Mouse (Mus musculus) testis, postnatal 10 days (tissue): ENCODE measurements at regions not wholly inside any gene's neighbourhood (a gene's known extent, or its start where the extent isn't known, plus 50 kb on each side); places are given as distances from the start of the nearest gene placed in this dataset.
A peak's percentile ranks its signal among the peaks of the same experiment; 100 is the strongest.

Experiments used
- DNase-seq: peaks from one replicate; pipeline ENCODE4 v3.0.0; 2021; ENCODE audit warnings: low spot score

- no peak for DNase-seq
Observed at GRCm38 (mm10) chr17:49149896-49150295, 217.7 kb downstream of the Lrfn2 start.

- no peak for DNase-seq
Observed at GRCm38 (mm10) chr17:49150971-49151422, 218.8 kb downstream of the Lrfn2 start.

- no peak for DNase-seq
Observed at GRCm38 (mm10) chr17:49153994-49154393, 221.8 kb downstream of the Lrfn2 start.

DNA sequence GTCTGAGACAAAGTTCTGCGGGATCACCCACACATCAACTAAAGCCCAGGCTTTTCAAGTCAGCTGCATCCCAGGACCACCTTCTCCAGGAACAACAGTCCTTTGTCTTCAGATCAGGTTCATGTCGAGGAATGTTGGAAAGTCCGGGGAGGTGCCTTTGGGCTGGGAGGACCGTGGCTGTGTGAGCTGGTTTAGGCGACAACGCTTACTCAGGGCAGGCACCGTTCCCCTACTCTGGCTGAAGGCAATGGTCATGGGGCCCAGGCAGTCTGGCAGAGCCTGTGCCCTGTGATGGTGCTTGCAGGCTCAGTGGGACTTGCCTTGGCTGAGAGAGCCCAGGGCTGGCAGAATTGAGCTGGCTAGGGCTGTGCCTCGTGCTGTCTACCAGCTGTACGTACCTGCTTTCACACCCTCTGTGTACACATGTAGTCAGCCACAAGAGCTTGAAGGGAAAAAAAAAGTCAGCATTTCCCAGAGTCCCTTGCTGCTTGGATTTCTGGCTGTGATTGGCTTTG, 222.9 kb downstream of the Lrfn2 start:
- no peak for DNase-seq

DNA sequence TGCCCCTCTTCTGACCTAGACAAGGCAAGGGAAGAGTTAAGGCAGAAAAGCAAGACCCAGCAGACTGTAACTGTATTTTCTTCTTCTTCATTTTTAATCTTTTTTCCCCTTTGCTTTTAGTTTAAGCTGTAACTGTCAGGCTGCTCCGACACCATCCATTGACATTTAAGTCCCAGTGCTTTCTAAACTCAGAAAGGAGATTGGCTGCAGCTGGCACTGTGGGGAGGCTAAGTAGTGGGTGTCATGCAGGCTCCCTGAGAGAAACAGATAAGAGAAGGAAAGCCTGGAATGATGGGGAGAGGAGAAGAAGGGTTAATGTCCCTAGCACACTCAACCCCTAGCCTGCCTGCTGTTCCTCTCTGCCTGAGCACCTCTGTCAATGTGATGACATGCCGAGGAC, 225.4 kb downstream of the Lrfn2 start:
- no peak for DNase-seq

- peak; percentile 68 for DNase-seq
Observed at GRCm38 (mm10) chr17:49171252-49172047, 239.3 kb downstream of the Lrfn2 start.

DNA sequence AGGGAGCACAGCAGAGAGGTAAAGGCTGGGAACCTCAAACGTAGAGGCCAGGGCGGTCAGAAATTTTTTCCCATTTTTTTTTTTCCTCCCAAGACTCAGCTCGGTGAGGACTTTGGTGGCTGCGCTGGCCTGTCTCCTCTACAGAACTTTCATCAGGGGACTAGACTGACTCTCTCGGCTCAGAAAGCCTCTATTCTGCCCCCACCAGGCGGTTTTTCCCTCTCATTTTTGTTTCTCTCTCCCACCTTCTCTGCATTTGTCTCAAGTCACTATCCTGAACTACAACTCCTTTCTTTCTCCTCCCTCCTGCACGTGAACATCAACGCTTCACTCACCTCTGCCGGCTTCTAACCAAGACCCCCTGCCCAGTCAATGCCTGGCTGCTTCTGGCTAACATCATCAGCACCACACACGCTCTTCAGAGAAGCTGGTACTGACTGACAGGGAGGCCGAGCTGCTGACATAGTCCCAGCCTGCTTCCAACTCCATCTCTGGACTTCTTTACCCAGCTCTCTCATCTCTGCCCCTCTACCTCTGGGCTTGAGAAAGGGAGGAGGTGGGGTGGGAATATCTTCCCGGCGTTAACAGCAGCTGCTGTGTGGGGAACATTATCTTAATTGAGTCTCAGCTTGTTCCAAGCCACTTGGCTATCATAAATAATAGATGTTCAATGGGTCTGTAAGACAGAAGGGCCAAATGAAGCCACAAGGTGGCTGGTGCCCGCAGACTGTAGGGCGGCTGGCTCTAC, 240.0 kb downstream of the Lrfn2 start:
- DNase-seq, result no peak

DNA sequence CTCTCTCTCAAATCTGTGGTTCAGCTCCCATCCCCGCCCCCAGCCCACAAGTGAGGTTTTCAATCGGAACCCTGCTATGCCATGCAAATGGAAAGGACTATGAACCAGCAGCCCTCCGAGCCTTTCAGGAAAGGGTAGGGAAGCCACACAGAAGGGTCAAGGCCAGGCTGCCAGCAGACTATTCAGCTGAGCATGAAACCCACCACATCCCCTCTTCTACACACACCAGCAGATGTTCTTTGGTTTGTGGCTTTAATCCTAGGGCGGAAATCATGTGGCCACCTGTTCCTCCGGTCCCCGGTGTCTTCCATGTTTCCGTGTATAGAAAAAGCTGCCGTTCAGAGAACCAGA, 240.6 kb downstream of the Lrfn2 start:
- no peak for DNase-seq

DNA sequence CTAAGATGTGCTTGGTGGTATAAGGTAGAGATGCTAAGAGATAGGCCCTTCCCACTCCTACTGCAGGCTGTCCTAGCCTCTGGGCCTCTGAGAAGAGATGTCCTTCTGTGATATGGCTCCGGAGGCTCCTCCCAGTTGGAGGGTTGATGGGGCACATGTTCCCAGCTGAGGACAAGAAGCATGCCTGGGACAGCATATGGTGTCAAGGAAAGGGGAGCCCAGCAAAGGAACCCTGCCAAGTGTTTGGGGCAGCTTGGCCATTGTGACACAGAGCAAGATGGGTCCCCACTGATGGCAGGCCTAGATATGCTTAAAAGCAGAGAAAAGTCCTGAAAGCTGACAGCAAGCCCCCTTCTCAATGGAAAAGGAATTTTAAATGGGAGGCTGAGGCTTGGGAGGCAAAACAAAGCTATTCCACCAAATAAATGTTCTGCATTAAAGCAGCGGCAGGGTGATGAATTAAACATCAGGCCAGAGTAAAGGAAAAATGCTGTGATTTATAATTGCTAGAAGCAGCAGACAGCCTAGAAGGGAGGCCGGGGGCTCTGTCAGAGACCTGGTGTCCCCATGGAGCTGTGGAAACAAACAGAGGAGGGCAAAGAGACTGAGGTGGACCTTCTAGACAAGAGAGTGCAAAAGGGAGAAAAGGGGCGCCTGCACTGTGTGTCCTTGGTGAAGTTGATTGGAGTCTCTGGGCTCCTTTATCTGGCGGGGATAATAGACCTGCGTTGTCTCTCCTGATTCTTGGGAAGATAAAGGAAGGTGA, 246.0 kb downstream of the Lrfn2 start:
- DNase-seq, result no peak

DNA sequence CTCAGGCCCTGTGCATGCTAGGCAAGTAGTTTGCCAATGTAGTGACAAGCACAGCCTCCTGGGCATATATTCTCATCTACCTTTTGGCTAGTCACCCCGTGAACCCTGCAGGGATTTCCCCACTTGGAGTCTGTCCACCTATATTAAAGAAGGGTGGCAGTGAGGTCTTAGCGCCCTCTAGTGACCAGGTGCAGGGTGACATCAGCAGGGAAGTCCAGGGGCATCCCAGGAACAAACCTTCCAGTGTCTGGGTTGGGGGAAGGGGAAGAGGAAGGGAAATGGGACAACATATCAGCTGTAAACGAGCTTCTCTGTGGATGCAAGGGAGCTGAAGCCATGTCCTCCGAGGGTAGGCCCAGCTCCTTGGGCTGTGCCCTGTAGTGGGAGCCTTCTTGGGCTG, 245.7 kb upstream of the Mocs1 start:
- peak; percentile 51 for DNase-seq

DNA sequence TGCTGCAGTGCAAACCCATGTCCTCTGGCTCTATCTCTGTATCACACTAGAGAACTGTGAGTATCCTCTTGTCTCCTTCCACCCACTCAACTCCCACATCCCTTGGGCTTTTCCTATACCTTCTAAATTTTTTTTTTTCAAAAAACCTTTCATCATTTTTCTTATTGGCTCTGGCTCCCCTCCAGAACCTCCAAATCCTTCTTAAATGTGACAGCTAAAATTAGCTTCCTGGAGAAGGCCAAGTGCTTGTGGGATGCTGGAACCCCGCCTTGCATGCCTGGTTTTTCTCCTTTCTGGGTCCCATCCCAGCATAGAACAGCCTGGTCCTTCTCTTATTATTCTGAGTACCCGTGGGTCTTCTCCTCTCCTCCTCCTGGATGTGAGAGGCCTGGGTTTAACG, 244.2 kb upstream of the Mocs1 start:
- no peak for DNase-seq

DNA sequence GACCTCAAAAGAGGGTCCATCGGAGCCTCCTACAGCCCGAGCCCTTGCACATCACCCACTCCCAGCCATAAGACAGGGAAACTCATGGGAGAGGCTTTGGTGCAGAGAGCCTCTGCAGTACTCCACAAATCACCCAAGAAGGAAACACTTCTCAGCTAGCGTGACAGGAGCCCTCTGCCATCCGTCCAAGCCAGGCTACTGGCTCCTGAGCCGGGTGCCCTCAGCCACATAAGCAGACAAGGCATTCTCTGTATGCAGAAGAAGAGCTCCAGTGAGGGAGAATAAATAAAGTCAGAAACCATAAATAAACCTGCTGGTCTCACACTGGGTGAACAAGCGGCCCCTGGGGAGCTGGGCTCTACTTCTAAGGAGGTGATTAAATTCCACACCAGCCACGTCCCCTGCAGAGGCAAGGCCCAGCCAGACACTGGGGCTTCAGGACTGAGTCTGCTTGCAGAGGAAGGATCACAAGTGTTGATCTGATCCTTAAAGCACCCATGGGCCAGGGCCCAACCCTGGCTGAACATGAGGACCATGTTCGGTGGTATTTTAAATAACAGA, 243.0 kb upstream of the Mocs1 start:
- DNase-seq, result no peak

DNA sequence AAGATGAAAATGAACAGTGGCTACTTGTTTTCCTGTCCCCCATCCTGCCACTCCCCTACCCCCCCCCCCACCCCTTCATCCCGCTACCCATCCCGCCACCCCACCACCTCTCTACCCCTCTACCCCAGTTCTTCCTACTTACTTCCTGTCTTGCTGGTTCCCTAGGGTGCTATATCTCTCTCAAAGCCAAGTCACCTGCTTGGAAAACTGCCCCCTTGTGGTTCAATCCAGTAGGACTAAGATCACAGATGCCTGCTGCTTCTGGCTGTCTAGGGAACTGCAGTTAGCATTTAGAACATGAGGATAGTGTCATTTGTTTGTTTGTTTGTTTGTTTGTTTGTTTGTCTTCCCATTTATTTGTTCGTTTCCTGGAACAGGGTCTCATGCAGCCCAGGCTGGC, 238.4 kb upstream of the Mocs1 start:
- peak; percentile 64 for DNase-seq

DNA sequence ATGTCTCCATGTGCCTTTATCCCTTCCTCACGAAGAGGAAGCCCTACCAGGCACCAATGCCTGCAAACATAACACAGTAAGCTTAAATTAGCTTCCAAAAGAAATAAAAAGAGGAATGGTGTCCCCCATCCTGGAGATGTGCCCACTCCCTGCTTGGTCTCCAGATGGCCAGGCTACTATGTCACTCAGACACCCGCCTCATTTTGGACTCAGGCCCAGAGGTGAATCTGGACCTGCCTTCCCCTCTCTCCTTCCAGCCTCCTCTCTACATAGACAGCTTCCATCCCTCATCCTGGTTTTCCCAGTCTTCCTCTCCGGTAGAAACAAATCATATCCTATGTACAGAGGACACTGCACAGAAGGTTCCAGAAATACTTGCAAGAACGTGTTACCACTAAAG, 237.8 kb upstream of the Mocs1 start:
- no peak for DNase-seq

DNA sequence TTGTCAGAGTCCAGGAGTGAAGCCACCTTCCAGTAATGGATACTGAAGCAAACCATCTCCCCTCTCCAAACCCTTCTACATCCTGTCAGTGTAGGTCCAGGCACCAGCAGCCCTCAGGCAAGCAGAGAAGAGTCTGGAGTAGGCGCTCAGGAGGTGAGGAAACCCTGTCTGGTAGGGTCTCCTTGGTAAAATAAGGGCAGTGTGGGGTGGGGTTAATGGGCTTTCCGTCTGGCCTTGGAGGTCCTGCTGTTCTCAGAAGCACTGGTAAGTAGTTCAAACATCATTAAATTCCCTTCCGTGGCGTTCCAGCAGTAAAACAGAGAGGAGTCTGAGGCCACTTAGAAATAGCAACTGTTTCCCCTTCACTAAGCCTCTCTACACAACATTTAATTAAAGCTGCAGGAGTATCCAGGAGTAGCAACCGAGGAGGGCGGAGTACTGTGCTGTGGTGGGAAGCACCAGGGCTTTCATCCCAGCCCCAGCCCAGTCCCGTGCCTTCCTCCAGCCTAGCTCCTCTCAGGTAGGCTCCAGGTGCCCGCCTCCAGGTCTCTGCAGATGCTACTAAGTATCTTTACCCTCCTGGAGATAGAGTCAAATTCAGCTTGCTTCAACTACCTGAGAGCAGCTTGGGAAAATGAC, 232.0 kb upstream of the Mocs1 start:
- no peak for DNase-seq

DNA sequence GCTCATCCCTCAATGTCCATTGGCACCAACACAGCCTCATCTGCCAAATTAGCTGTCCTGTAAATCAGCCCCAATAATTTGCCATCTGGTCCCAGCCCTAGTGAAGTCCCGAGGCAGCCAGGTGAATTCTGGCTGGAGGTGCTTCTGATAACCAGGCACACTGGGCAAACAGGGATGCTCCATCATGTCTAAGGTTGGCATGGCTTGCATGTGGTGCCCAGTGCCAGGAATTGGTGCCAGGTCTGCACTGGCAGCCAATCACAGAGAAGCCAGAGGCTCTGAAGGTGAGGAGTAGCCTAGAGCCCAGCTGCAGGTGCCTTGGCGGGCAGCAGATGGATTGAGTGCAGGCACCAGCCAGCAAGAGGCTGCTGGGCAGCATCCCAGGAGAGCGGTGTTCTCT, 226.7 kb upstream of the Mocs1 start:
- no peak for DNase-seq

GRCm38 (mm10) chr17:49205095-49205494, 223.1 kb upstream of the Mocs1 start:
- DNase-seq, result no peak

DNA sequence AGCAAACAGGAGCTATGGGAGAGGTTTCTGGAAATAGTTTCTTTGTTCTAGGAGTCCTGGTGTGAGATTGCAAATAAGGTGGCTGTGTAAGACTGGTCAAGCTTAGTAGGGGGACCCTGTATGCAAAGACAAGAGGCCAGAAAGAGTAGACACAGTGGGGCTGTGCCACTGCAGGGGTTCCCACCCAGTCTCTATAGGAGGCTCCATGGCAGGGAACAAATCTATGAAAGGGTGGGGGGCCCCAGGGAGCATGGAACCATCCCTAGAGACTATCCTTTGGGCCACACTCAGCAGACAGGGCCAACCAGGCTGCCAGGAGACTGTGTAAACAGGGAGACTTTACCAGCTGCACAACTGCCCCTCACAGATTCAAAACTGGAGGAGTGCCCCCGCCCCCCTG, 222.6 kb upstream of the Mocs1 start:
- DNase-seq, result no peak

GRCm38 (mm10) chr17:49206708-49207107, 221.5 kb upstream of the Mocs1 start:
- DNase-seq, result peak; percentile 58

DNA sequence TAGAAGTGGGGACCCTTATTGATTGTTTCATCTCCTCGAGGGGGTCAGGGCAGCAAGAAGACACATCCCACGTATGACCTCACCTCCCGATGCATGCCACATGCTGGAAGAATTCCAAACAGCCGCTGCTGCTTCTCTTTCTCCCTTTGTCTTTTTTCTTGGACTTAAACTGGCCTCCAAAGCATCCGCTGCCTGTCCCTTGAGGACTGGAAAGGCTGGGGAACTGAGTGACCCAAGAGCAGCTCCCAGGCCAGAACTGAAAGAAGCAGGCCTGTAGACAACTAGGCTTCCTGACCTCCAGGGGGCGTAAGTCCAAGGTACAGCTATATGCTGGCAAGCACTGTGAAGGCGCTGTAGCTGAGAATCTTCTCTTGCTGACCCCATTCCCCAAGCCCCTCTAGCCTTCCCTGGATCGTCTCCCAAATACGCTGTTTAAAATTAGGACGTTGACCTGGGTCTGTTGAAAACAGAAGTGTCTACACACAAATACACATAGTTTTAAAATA, 219.8 kb upstream of the Mocs1 start:
- DNase-seq, result peak; percentile 54

DNA sequence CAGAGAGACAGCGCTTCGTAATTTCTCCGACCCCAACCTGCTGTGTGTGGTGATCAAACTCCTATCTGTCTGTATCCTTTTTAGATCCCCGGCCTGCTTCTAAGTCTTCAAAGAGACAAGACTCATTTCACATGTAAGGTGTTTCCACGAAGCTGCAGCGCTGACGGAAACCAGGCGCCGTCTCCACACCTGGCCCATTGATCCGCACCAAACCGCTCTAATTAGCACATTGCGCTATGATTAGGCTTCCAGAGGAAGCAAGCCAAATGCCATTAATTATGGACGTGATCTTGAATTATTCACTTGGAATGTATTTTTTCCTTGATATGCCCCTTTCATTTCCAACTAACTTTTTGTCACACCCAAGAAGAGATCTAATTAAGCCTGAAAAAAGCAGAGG, 215.2 kb upstream of the Mocs1 start:
- no peak for DNase-seq

GRCm38 (mm10) chr17:49215281-49215680, 212.9 kb upstream of the Mocs1 start:
- DNase-seq, result no peak
